Mouse (Mus musculus) forebrain, postnatal 0 days (tissue): Measurements from ENCODE around the gene Ywhae. TPM values are rescaled to one million over a fixed set of nuclear protein-coding genes. Genes with fewer than 3 reads are reported as not detected.

ENCODE experiments used
- ATAC-seq: fragments of 200-750 bp; cut with Nextera tagmentation; 2 replicates; pipeline ENCODE4 v1.8.0; 2017; ENCODE audit warnings: mild to moderate bottlenecking, moderate library complexity
- DNase-seq: peaks from one replicate; pipeline ENCODE4 v3.0.0-alpha.2; 2015
- H3K27ac ChIP-seq: fragments of 300-500 bp; sonication (generic); 2 replicates; pipeline ENCODE4 v1.5.1; 2014; ENCODE audit warnings: low read depth, mild to moderate bottlenecking, antibody characterized with exemption, low read length, moderate library complexity, mixed read lengths
- H3K27me3 ChIP-seq: fragments of 300-500 bp; sonication (generic); 2 replicates; pipeline ENCODE4 v1.6.1; 2014; ENCODE audit warnings: mild to moderate bottlenecking, low read length, mixed read lengths; ENCODE audit not compliant: insufficient read depth
- H3K36me3 ChIP-seq: fragments of 300-500 bp; sonication (generic); 2 replicates; pipeline ENCODE4 v1.6.1; 2014; ENCODE audit warnings: mild to moderate bottlenecking, moderate library complexity; ENCODE audit not compliant: insufficient read depth
- H3K4me1 ChIP-seq: fragments of 300-500 bp; sonication (generic); 2 replicates; pipeline ENCODE4 v1.6.1; 2014; ENCODE audit warnings: antibody characterized with exemption; ENCODE audit not compliant: insufficient read depth
- H3K4me2 ChIP-seq: fragments of 300-500 bp; sonication (generic); 2 replicates; pipeline ENCODE4 v1.6.1; 2014; ENCODE audit warnings: low read depth, mild to moderate bottlenecking, moderate library complexity
- H3K4me3 ChIP-seq: fragments of 300-500 bp; sonication (generic); 2 replicates; pipeline ENCODE4 v1.5.1; 2014; ENCODE audit warnings: low read depth, low read length, mixed read lengths
- H3K9ac ChIP-seq: fragments of 300-500 bp; sonication (generic); 2 replicates; pipeline ENCODE4 v1.6.1; 2014; ENCODE audit warnings: mild to moderate bottlenecking
- H3K9me3 ChIP-seq: fragments of 300-500 bp; sonication (generic); 2 replicates; pipeline ENCODE4 v1.6.1; 2016; ENCODE audit warnings: low read length
- CTCF ChIP-seq: sonication (generic); IDR thresholded peaks from 2 replicates; pipeline ENCODE4 v1.5.1; 2016; ENCODE audit warnings: antibody characterized with exemption, control low read depth, low read depth
- WGBS: fragments of 180-500 bp; shearing (Covaris S2); extraction: QIAGEN DNeasy Blood & Tissue Kit; methylation state at CpG from one replicate; pipeline ENCODE4 v1.1.7; 2014; 5-methylcytosine and 5-hydroxymethylcytosine counted together
- polyA plus RNA-seq: library from polyadenylated mRNA; unstranded; fragments of >200 nt; fragmentation: Nextera tagmentation; extraction: Ambion mirVana; gene quantifications from 2 replicates; pipeline ENCODE4 v1.2.1, GENCODE M21; 2015
- total RNA-seq: library from RNA; depleted of rRNA; stranded (reverse); fragments of >200 nt; gene quantifications from 2 replicates; pipeline ENCODE4 v1.2.3, GENCODE M21; 2014

Gene Ywhae
- total and polyA plus RNA-seq, 2 experiments from 2014 or later, result 309 to 1,700 TPM

- TF ChIP-seq CTCF, result no peak
- 69% methylated on average over 5 of the region's 5 CpGs for WGBS
- ATAC-seq (no peak), DNase-seq (no peak)
- H3K27me3 ChIP-seq, result peaks cover 21% of the 10 kb centered on the region
- H3K27ac ChIP-seq, result no peak overlapping the region
- no peak overlapping the region for H3K9ac ChIP-seq
- H3K36me3 ChIP-seq, result no peaks in the 10 kb centered on the region
- no peaks in the 10 kb centered on the region for H3K9me3 ChIP-seq
- H3K4me1 ChIP-seq, result no peaks in the 10 kb centered on the region
- H3K4me2 ChIP-seq, result no peak overlapping the region
- H3K4me3 ChIP-seq, result no peak overlapping the region
Observed at GRCm38 (mm10) chr11:75792535-75792934, 59.9 kb downstream of the Ywhae start.

GRCm38 (mm10) chr11:75793351-75793750, 60.7 kb downstream of the Ywhae start:
- WGBS, result 60% methylated on average over 5 of the region's 5 CpGs
- no peak for TF ChIP-seq CTCF
- Histone ChIP-seq H3K9me3 (no peaks in the 10 kb centered on the region), H3K4me3 (no peak overlapping the region), H3K27ac (no peak overlapping the region), H3K27me3 (peaks cover 21% of the 10 kb centered on the region), H3K36me3 (no peaks in the 10 kb centered on the region), H3K4me2 (no peak overlapping the region), H3K9ac (no peak overlapping the region), H3K4me1 (no peaks in the 10 kb centered on the region)
- ATAC-seq, result no peak
- no peak for DNase-seq

- H3K36me3 ChIP-seq, result no peaks in the 10 kb centered on the region
- 6% methylated on average over 44 of the region's 45 CpGs for WGBS
- no peak for TF ChIP-seq CTCF
Observed at GRCm38 (mm10) chr11:75794602-75795320, 62.1 kb downstream of the Ywhae start.

GRCm38 (mm10) chr11:75795321-75795636, 62.6 kb downstream of the Ywhae start:
- Histone ChIP-seq H3K4me3 (peak overlapping the region; percentile 55), H3K9ac (peak overlapping the region; percentile 57), H3K4me2 (peak overlapping the region; percentile 61), H3K9me3 (no peaks in the 10 kb centered on the region), H3K27me3 (peaks cover 21% of the 10 kb centered on the region), H3K4me1 (no peaks in the 10 kb centered on the region), H3K27ac (no peak overlapping the region), H3K36me3 (no peaks in the 10 kb centered on the region)
- DNase-seq (peak; percentile 33), ATAC-seq (peak; percentile 10; the same call in 1 of the 2 replicates)
- WGBS, result 1% methylated on average over 42 of the region's 42 CpGs
- no peak for TF ChIP-seq CTCF

More at GRCm38 (mm10) chr11:75794602-75795320, 62.1 kb downstream of the Ywhae start:
- Histone ChIP-seq H3K27me3 (peaks cover 21% of the 10 kb centered on the region), H3K4me3 (peak overlapping the region; percentile 55), H3K4me1 (no peaks in the 10 kb centered on the region), H3K9me3 (no peaks in the 10 kb centered on the region), H3K4me2 (peak overlapping the region; percentile 61), H3K9ac (peak overlapping the region; percentile 57), H3K27ac (no peak overlapping the region)
- ATAC-seq (no peak), DNase-seq (no peak)

GRCm38 (mm10) chr11:75796029-75796445, 63.4 kb downstream of the Ywhae start, which contains the start of gene Doc2b:
Gene Doc2b (minus strand): TSS chr11:75796049.
- Histone ChIP-seq H3K9me3 (no peaks in the 10 kb centered on the region), H3K9ac (peak within 1 kb of the TSS; percentile 57), H3K4me2 (peak within 1 kb of the TSS; percentile 61), H3K27me3 (peaks cover 21% of the 10 kb centered on the region), H3K36me3 (no peaks in the 10 kb centered on the region), H3K27ac (no peak within 1 kb of the TSS), H3K4me3 (peak within 1 kb of the TSS; percentile 55), H3K4me1 (no peaks in the 10 kb centered on the region)
- ATAC-seq, result peak; percentile 95
- TF ChIP-seq CTCF, result peak; percentile 9; the same call in 1 of the 2 replicates
- 3% methylated on average over 37 of the region's 37 CpGs for WGBS
- peak; percentile 84 for DNase-seq

- DNase-seq, result no peak
- H3K4me2 ChIP-seq, result peak overlapping the region; percentile 61
Observed at GRCm38 (mm10) chr11:75796536-75797246, 64.0 kb downstream of the Ywhae start.

GRCm38 (mm10) chr11:75801369-75801768, 68.7 kb downstream of the Ywhae start:
- TF ChIP-seq CTCF, result no peak

More at GRCm38 (mm10) chr11:75796536-75797246, 64.0 kb downstream of the Ywhae start:
- TF ChIP-seq CTCF, result no peak
- no peak for ATAC-seq
- Histone ChIP-seq H3K27ac (no peak overlapping the region), H3K36me3 (no peaks in the 10 kb centered on the region), H3K9ac (peak overlapping the region; percentile 57; the same call in 1 of the 2 replicates), H3K4me1 (no peaks in the 10 kb centered on the region), H3K4me3 (peak overlapping the region; percentile 55; the same call in 1 of the 2 replicates), H3K9me3 (no peaks in the 10 kb centered on the region), H3K27me3 (peaks cover 21% of the 10 kb centered on the region)
- WGBS, result 74% methylated on average over 13 of the region's 13 CpGs

More at GRCm38 (mm10) chr11:75801369-75801768, 68.7 kb downstream of the Ywhae start:
- Histone ChIP-seq H3K27me3 (peaks cover 11% of the 10 kb centered on the region), H3K4me3 (no peak overlapping the region), H3K27ac (no peak overlapping the region), H3K9ac (no peak overlapping the region), H3K36me3 (no peaks in the 10 kb centered on the region), H3K9me3 (no peaks in the 10 kb centered on the region), H3K4me2 (no peak overlapping the region), H3K4me1 (no peaks in the 10 kb centered on the region)
- WGBS, result 78% methylated on average over 4 of the region's 4 CpGs
- DNase-seq (no peak), ATAC-seq (no peak)
